Mouse (Mus musculus) lung, adult 2 months (tissue): ENCODE results near the gene Cdca7. TPM values are rescaled to one million over a fixed set of nuclear protein-coding genes. Genes with fewer than 3 reads are reported as not detected.

ENCODE experiments used
- DNase-seq: peaks from one replicate; pipeline ENCODE4 v3.0.0; 2022
- H3K4me1 ChIP-seq: fragments of 200-500 bp; 2 replicates; pipeline ENCODE4 v1.6.1; 2011; ENCODE audit warnings: low read length; ENCODE audit not compliant: control insufficient read depth, insufficient read depth
- H3K4me3 ChIP-seq: fragments of 200-500 bp; replicated peaks from 2 replicates; pipeline ENCODE3; 2011; ENCODE audit warnings: low read depth, mild to moderate bottlenecking, control low read depth, low read length; ENCODE audit errors: extremely low read depth
- CTCF ChIP-seq: fragments of 200-500 bp; IDR thresholded peaks from 2 replicates; pipeline ENCODE4 v1.5.1; 2011; ENCODE audit warnings: mild to moderate bottlenecking, low read length, control low read depth; ENCODE audit not compliant: insufficient read depth
- POLR2A ChIP-seq: fragments of 200-500 bp; IDR thresholded peaks from 2 replicates; pipeline ENCODE4 v1.6.1; 2011; ENCODE audit warnings: low read depth, mild to moderate bottlenecking, control low read depth, low read length, borderline replicate concordance; ENCODE audit errors: extremely low read depth
- WGBS: fragments of 180-500 bp; shearing (Covaris S2); methylation state at CpG from one replicate; pipeline ENCODE4 v1.1.7; 2018; 5-methylcytosine and 5-hydroxymethylcytosine counted together
- polyA plus RNA-seq: library from polyadenylated mRNA; depleted of rRNA; stranded (reverse); fragments of >200 nt; gene quantifications from 2 replicates; pipeline ENCODE4 v1.2.3, GENCODE M21; 2012; rRNA removed

Gene Cdca7
- 6.1 and 8.1 TPM in 2 replicates for polyA plus RNA-seq

DNA sequence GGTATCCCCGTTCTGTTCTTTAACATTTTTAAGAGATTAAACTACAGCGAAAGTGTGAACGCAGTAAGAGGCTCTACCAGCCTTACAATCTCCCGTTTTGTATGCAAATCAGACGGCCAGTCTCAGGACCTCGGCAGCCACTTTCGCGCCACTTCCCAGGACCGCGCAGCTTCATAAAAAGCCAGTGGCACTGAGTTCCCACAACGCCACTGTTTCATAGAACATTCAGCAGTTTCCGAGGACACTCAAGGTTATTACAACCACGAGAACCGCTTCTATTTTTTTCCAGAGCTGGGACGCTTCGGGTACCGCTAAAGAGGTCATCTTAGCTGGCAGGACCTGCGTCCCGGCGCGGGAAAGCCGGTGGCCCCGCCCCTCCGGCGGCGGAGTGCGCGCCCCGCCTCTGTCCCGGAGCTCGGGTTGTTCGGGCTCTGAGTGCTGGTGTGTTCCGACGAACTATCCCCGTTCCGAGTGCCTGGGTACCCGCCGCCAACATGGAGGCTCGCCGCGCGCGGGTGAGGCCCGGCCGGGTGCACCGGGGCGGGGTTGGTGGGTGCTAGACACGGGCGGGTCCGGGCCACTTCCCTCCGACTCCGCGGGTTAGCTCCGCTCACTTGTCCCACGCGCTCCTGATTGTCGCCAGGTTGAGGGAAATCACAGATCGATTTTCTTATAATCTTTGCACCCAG is at the start of gene Cdca7:
TSS of gene Cdca7 (plus strand) at position 363 of the 689 bp plus-strand sequence.
- TF ChIP-seq CTCF = no peak
- TF ChIP-seq POLR2A = no peak
- H3K4me1 ChIP-seq = peaks cover 5% of the 10 kb centered on the region
- H3K4me3 ChIP-seq = peak within 1 kb of the TSS; percentile 71
- peak; percentile 79 for DNase-seq
- under 1% methylated on average over 58 of the region's 58 CpGs for WGBS

DNA sequence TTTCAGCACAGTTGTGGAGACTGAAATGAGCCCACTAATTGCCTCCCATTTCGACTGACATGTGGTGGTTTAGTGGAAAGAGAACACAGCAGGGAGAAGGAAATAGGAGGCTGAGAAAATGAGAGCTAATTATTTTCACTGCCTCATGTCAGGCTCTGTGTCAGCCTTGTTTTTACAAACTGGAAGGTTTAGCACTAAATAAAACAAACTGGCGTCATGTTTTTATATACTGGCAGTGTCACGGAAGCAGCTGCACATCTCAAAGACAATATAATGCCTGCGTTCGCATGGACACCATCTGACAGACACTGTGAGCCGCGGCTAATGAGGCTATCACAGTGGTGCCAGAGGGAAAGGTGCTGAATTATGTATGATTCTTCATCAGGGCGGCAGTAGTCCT is 49.2 kb upstream of the Cdca7 start:
- Histone ChIP-seq H3K4me3 (no peak overlapping the region), H3K4me1 (no peaks in the 10 kb centered on the region)
- no peak for TF ChIP-seq POLR2A
- TF ChIP-seq CTCF = no peak
- whole genome bisulfite sequencing = 67% methylated on average over 8 of the region's 8 CpGs
- DNase-seq = no peak

DNA sequence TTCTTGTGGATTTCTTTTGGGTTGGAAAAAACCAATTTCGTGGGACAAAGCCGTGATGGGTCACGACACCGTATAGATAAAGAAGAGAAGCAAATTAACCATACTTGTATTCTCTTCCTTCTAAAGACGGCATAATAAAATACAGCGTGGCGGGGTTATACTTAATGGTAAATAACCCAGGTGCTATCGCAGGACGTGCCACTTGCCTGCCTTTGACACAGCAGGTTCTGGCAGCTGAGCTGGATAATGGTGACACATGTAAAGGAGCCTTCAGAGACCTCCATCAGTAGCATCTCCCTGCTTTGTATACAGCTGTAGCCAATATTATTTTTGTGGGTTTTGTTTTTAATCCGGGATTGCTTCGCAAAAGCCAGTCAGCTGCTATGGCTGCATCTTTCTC is 48.7 kb upstream of the Cdca7 start:
- no peak overlapping the region for H3K4me3 ChIP-seq
- 88% methylated on average over 11 of the region's 11 CpGs for WGBS

DNA sequence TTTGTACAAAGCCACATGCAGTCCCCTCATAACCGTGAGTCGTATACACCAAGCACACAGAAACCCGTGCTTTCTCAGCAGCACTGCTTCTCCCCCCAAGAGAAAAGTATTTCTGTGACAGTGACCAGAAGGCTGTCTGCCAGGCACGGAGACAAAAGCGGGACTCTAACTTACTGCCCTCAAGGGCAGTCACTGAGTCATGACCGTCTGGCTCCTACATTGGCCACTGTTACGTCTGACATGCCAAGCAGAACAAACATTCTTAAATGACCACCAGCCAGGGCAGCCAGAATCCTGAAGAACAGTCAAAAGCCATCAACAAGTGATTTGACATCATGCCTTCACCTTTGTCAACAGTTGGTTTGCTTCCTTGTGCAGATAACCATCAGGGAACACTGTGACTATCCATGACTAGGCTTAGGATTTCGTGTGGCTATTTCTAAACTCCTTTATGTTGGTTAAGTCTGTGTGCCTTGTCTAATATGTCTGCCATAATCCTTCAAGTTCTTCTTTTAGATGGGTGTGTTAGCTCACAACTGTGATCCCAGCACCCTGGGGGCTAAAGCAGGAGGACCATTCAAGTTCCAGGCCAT is 36.9 kb upstream of the Cdca7 start:
- Histone ChIP-seq H3K4me3 (no peak overlapping the region), H3K4me1 (no peaks in the 10 kb centered on the region)
- TF ChIP-seq CTCF = no peak
- no peak for TF ChIP-seq POLR2A
- DNase-seq = no peak
- WGBS = 84% methylated on average over 8 of the region's 8 CpGs

More for the DNA sequence above, 48.7 kb upstream of the Cdca7 start:
- H3K4me1 ChIP-seq = no peaks in the 10 kb centered on the region
- DNase-seq = no peak
- TF ChIP-seq POLR2A (no peak), CTCF (no peak)

DNA sequence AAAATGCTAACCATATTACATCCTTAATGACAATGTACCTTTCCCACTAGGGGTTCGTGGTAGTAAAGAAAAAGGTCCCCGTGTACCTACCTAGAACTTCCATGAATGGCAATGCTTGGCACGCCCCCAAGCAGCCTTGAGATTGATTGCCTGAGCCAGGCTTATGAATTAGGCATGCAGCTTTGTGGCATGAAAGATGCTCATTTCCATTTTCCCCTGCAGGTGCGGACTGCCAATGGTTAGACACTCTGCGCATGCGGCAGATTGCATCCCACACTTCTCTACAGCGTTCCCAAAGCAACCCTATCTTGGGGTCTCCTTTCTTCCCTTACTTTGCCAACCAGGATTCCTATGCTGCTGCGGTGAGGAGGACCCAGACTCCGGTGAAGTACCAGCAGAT is 34.9 kb upstream of the Cdca7 start:
- 94% methylated on average over 9 of the region's 9 CpGs for WGBS
- TF ChIP-seq CTCF = no peak
- no peak for TF ChIP-seq POLR2A
- DNase-seq = no peak
- no peaks in the 10 kb centered on the region for H3K4me1 ChIP-seq
- H3K4me3 ChIP-seq = no peak overlapping the region

DNA sequence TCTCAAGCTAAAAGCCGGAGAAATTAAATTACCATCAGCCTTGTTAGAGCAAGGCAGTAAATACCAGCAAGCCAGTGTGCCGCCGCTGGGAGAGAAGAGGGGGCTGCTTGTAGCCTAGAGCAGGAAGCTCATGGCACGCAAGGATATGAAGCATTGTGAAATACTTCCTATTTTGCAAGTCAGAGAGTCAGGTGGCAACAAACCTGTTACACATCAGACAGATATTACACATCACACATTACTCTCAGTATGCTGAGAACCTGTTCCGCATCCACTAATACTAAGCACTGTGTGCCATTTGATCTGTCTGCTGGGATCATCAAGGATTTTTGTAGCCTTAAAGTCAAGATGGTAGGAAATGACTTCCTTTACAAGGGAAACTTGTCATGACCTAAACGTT is 33.1 kb upstream of the Cdca7 start:
- WGBS = 78% methylated on average over 6 of the region's 6 CpGs
- H3K4me1 ChIP-seq = no peaks in the 10 kb centered on the region
- DNase-seq = no peak
- no peak overlapping the region for H3K4me3 ChIP-seq
- TF ChIP-seq CTCF (no peak), POLR2A (no peak)

DNA sequence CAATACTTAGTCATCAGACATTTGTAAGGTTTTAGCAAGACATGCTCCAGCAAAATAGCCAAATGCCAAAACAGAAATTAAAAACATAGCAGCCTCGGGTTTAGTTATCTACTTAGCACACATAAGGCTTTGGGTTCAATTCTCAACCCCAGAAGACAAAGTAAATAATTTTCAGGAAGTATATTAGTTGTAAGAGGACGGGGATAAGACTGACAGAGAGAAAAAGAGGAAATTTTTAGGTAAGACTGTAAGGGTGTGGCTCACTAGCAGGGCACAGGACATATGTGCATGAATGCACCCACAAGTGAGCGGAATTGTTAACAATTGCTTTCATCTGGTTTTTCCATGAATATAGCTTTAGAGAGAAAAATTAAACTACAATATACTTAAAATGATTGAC is 32.0 kb upstream of the Cdca7 start:
- H3K4me1 ChIP-seq = no peaks in the 10 kb centered on the region
- no peak overlapping the region for H3K4me3 ChIP-seq
- no peak for TF ChIP-seq POLR2A
- no peak for TF ChIP-seq CTCF
- 78% methylated on average over 3 of the region's 3 CpGs for whole genome bisulfite sequencing
- DNase-seq = no peak

DNA sequence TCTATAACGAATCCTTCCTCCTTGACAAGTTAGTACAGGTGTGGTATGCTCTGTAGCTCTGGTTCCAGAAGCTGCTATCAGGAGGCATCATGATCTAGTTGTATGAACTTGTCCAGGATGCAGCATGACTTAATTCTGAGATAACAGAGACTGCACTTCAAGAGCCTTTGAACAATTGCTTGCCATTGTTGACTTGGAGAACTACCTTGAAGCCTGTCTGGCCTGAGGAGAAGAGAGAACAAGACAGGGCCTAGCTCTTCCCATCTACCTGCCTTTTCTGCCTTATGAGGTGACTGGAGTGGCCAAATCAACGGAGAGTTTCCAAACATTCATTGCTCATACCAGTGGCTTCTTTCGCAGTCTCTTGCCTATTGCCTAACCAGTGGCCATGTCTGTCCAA is 29.9 kb upstream of the Cdca7 start:
- 77% methylated on average over 3 of the region's 3 CpGs for WGBS
- TF ChIP-seq CTCF = no peak
- TF ChIP-seq POLR2A = no peak
- DNase-seq = no peak
- no peaks in the 10 kb centered on the region for H3K4me1 ChIP-seq
- H3K4me3 ChIP-seq = no peak overlapping the region

DNA sequence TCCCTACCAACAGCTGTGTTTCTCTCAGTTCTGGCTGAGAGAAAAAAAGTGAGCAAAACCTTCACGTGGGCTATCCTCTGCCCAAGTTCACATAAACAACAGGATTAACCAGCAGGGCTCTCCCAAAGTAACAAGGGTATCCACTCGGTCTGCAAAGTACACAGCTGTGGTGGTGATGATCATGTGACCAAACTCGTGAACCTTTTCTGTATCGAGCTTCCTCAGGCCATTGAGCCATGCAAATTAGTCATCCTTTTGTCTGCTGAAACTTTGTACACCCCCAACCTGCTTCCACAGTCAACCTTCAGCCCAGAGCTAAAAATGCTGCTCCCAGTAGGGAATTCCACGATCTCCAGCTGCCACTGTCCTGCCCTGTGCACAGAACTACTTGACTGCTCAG is 29.3 kb upstream of the Cdca7 start:
- WGBS = 50% methylated on average over 5 of the region's 5 CpGs
- Histone ChIP-seq H3K4me3 (no peak overlapping the region), H3K4me1 (no peaks in the 10 kb centered on the region)
- TF ChIP-seq CTCF (no peak), POLR2A (no peak)
- DNase-seq = no peak

DNA sequence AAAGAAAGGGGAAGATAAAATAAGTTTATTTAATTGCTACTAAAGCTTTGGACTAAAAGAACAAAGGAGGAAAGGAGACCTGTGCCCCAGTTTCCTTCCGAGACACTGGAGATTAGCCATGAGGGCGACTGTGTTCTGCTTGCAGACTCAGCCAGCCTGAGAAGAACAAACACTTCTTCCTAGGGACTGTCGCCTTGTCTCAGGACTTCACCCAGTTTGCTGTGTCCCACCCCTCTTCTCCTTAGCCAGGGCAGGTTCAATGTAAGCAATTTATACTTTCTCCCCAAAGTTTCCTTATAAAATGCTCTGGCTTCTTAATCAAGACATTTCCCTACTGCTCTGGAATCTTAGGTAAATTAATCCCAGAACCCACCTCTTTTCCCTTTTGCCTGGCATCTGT is 22.4 kb upstream of the Cdca7 start:
- Histone ChIP-seq H3K4me3 (no peak overlapping the region), H3K4me1 (peaks cover 3% of the 10 kb centered on the region)
- WGBS = 36% methylated on average over 3 of the region's 3 CpGs
- DNase-seq = no peak
- TF ChIP-seq POLR2A (no peak), CTCF (no peak)
